Mouse (Mus musculus) megakaryocyte, adult 5-6 weeks (primary cell): Measurements from ENCODE around the gene Cwc27. TPM values are rescaled to one million over a fixed set of nuclear protein-coding genes. Genes with fewer than 3 reads are reported as not detected.

Source experiments
- ATAC-seq: 2 replicates; pipeline ENCODE4 v1.8.0; 2016; ENCODE audit warnings: mild to moderate bottlenecking, inconsistent platforms; ENCODE audit not compliant: poor library complexity, severe bottlenecking
- total RNA-seq, 2 experiments: library from RNA; stranded (forward) in 1 of 2; stranded (reverse) in 1 of 2; fragments of 153-499, 151-499 nt in 1 of 2; fragments of 221-1000, 200-1000 nt in 1 of 2; gene quantifications; 2 replicates each; pipeline versions ENCODE4 v1.2.3 to v1.2.4; 2015 to 2017

Gene Cwc27
- total RNA-seq, 2 experiments from 2014 or later, result 21.8 to 24.2 TPM

DNA sequence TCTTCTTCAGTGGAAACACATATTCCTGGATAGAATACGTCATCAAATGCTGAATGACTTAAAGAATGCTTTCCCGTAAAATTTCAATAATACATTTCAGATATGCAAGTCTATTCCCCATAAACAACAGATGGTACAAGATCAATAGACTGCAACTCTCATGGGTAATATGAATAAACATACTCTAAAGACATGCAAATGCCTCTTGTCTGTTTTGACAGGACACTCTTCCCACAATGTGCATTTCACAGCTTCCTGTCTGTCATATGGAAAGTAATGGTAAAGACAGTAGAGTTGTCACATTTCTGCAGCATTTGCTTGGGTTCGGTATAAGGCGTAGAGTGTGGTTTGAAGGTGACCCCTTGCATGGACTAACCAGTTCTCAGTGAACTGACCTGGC lies 29.7 kb downstream of the Cwc27 start:
- ATAC-seq, result no peak

DNA sequence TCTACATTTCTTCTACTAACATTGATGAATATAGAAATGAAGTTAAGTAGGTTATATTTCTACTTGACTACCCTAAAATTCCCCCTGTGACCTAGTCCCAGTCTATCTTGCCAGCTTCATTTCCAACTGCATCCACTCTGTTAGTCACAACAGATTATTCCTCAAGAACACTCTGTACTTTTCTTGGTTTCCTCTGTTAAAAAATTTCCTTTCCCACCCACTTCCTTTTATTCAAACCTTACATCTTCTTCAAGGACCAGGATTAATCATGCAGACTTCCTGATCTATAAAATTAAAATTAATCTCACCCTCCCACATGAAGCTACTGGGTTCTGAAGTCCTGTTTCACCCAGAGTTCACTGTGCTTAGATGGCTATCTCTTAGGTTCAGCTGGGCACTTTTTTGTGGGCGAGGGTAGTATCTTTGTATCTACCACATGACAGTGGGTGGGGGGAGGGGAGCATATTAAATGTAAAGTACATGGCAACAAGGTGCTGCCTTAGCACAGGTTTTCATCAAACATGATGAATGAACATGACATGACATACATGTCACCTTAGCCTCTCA lies 37.8 kb downstream of the Cwc27 start:
- no peak for ATAC-seq

DNA sequence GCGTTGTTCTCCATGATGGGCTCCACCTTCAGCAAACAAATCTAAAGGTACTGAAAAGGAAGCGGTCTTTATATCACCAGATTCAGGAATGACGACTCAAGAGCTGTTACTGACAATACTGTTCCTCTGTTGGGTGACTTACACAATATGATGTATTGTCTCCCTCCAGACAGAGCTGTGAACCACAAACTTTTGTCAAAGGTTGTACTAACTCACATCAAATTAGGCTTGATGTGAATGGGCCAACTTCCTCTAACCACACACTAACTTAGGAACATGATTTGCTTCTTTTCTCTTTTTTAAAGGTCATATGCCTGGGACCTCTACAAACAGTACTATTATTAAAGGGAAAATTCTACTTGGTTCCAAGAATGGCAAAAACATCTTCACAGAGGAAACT lies 53.7 kb downstream of the Cwc27 start:
- no peak for ATAC-seq

DNA sequence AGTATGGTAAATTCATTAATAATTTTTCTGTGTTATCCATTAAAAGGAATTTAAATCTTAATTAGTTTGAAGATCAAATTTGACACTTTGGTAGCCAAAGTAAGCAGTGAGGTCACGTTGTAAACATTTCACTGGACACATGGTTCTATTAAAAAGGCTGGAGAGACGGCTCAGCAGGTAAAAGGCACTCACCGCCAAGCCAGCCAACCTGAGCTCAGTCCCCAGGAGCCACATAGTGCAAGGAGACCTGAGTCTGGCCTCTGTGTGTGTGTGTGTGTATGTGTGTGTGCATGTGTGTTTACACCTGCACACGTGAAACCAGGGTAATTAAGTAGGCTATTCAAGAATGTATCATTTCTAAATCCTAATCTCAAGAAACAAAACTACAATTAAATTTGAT lies 54.5 kb downstream of the Cwc27 start:
- no peak for ATAC-seq

DNA sequence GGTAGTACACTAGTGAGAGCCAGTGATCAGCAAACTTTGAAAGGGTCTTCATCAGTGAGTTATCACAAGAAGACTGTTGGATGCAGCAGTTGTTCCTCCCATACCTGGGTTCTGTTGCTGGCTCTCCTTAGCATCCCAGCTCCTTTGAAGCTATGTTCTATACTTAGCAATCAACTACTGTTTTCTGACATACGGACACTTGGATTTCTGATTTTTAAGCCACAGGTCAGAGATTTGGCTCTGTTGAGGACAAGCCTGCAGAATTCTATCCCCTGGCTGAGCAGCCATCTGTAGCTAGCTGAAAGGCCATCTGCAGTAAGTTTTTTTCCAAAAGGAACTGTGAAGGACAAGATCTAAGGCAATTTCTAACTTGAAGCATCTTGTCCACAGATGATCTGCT lies 57.6 kb downstream of the Cwc27 start:
- ATAC-seq, result no peak

DNA sequence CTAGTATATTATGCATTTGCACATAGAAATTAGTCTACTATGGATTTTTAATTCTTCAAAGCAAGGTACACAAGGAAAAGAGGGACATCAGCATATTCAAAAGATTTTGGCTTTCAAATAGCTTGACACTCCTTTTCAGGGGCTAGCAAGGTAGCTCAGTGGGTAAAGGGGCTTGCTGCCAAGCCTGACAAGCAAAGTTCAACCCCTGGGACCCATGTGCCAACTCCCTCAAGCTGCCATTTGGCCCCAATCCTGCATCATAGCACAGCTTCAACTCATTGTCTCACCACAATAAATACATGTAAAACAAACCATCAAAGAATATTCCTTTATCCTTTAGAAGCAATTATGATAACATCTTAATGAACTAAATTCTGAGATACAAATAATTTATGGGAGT lies 69.9 kb downstream of the Cwc27 start:
- no peak for ATAC-seq

DNA sequence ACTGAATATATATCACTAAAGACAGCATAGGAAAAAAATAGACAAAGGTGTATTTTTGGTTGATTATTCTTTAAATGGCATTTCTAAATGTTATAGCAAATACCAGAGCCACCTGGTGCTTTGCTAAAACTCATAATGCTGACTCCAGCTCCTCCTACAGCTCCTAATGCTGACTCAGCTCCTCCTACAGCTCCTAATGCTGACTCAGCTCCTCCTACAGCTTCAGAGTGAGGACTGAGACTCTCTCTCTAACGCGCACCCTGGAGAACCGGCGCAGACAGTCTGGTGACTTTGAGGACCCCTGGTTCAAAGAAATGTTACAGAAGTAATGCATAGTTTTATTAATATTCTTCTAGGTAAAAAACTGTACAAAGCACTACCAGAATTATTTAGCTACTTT lies 74.1 kb downstream of the Cwc27 start:
- no peak for ATAC-seq

DNA sequence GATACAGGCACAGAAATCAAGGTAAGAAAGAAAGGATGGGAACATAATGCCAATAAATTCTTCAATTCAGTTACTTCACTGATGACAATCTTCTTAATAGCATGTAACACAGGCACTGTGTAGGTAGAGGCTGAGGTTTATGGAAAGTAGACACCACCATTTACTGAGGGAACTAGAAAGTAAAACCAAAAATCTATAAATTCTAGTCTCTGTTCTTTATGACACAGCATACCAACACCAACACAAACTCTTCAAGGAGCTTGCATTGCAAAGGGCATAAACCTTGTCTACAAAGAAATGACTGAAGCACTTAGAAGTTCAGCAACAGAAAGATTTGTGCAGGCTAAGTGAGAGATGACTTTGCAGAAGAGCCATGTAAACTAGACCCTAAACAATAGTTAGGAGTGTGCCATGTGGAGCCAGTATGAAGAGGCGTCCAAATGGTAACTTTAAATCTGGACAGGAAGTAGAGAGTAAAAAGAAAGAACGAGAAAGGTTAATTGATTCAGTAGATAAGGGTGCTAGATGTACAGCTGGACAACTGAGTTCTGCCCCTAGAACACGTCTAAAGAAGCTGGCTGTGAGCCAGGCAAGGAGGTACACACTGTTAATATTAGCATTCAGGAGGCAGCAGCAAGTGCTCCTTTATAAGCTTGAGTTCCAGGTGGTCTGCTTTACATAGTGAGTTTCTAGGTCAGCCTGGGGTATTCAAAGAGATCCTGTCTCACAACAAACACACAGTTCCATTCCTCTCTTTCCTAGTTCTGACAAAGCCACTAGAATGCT lies 87.5 kb downstream of the Cwc27 start:
- no peak for ATAC-seq

DNA sequence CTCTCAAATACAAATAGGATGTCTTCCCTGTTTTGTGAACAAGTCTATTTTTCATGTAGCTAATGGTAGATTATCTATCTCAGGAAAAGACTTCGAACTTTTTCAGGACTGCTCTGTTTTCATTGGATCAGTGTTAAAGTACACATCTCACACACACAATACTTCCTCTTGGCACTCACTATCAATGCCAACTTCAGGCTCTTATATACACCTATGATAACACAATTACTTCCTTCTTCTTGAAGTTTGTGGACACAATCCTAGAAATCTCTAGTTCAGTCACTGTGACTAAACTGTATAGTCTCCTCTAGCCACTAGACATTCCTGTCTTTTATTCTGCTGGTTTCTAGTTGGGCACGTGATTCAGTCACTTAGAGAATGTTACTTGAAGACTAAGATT lies 89.3 kb downstream of the Cwc27 start:
- ATAC-seq, result no peak

DNA sequence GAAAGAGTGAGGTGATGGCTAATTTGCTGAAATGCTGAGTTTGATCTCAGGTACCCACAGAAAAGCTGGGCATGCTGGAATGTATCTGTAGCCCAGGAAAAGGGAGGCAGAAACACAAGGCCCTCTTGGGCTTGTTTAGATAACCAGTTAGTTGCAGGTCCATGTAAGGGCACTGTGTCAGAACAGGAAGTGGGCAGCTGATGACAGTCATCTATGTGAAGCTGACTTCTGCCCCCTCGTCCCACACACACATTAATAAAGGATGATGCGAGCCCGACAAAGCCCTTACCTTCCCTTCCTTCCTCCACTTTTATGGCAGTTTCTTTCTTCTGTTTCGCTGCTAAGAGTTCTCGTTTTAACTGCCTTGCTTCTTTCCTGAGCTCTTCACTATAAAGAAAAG lies 96.8 kb downstream of the Cwc27 start:
- 0 out of 2 replicates have a peak, but pooled peaks have one; percentile 40 for ATAC-seq

DNA sequence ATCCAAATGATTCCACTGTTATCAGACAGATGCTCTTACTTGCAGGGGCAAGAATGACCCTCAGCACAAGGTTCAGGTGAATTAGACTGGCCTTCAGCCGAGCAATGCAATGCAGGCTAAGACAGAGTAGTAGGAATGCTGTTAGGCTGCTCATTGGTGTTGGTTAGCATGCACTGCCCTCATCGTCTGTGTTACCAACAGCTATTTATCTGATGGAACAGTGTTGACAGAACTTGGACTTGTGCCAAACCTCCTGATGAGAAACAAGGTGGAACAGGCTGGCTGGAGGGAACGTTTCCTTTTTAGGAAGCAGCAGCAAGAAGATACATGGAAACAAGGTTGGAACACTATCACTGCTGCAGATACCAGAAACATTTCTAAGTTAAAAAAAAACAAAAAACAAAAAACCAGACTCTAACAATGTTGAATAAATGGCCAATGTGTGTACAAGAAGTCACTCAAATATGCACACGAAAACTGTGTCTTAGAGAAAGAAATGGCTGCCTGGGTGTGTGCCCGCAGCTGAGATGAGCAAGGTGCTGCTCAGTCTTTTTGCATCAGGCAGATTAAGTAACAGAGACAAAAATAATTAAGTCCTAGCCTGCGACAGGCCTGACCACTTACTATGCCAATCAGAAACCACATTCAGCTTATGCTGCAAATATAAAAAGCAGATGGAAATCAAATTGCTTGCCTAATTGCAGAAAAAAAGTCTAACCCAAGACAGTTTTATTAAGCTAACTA lies 122.2 kb downstream of the Cwc27 start:
- ATAC-seq, result no peak

DNA sequence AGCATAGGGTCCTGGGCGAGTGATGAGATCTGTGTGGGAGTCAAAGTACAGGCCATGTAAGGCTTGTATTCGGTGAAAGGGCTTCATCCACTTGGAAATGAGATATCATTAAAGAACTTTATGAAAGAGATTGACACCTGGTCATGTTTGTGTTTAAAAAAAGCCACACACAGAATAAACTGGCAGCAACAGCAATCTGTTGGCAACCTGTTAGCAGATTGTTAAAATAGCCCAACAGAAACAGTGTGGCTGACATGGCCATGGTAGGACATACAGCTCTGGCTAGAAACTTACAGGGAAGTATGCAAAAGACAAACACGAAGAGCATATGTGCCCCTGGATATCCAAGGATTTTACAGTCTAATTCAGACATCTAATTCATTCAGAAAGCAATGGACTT lies 124.2 kb downstream of the Cwc27 start:
- ATAC-seq, result no peak

DNA sequence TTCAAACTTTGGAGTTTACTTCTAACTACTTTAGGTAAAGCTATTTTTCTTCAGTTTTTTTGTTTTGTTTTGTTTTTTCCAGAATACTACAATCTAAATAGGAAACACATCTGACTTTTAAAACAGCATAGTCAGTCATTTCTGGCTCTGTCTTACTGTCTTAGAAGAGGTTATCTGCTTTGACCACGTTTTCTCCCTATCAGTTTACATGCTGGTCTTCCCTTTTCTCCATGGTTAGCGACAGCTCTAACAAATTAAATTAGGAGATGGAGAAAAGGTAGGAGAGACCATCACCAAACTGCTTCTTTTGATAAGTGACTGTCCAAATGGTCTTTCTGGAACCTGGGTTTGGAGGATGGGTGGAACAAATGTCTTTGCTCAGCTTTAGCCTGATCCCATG lies 131.4 kb downstream of the Cwc27 start:
- no peak for ATAC-seq

DNA sequence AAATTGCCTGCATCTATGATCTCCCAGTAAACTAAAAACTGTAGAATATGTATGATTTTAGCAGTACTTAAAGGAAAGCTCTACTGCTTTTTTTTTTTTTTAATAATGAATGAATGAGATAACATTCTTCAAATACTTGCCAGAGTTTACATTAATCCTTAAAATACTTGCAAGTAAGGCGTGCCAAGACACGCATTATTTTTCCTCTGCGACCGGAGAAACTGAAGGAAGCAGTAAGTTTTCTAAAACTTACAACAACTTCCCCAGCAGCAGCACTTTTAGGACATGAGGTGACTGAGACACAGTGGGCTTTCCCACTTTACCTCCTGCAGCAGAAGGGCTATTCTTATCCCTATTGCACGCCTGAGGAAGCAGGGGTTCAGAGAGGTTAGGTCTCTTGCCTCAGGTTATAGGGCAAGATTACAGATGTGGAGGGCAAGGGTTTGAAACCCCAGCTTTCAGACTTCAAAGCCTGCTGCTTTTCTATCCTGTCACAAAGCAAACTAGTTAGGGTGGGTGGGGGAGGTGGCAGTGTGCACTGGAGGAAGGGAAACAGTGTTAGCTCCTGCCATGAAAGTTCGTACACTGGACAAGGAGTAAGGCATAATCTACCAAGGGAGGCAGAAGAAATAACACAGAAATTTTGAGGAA lies 132.5 kb downstream of the Cwc27 start:
- ATAC-seq, result no peak

DNA sequence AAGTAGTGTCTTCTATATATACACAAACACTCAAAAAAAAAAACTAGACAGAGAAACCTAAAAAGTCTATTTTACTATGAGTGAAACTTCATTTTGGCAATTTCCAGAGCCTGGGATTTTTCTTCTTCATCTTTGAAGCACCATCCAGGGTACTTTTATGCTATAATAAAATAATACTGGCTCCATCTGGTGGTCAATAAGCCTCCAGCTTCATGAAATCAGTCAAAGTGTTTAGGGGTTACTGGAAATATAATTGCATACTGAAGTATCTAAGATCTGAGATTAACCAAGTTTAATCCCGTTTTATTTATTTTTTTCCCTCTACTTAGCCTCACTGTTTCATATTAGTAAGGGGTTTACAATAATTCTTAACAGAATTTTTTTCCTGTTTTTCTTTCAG lies 135.7 kb downstream of the Cwc27 start:
- ATAC-seq, result 0 out of 2 replicates have a peak, but pooled peaks have one; percentile 45

DNA sequence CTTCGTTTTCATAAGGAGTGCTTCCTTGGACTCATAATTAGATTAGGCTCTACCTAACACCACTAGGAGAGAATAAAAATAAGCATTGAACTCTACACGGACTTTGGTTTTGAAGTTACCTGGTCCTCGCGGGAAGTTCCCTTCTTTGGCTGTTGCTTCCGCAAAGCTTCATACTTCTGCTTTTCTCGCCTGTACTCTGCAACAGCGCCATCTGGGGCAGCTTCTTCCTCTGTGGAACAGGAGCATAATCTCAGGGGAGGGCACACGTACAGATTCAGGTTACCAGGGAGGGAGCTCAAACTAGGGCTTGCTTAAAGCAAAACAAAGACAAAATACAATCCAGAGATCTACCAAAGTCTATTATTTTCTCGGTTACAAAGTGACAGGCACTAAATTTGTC lies 155.8 kb downstream of the Cwc27 start:
- peak; percentile 80 for ATAC-seq

DNA sequence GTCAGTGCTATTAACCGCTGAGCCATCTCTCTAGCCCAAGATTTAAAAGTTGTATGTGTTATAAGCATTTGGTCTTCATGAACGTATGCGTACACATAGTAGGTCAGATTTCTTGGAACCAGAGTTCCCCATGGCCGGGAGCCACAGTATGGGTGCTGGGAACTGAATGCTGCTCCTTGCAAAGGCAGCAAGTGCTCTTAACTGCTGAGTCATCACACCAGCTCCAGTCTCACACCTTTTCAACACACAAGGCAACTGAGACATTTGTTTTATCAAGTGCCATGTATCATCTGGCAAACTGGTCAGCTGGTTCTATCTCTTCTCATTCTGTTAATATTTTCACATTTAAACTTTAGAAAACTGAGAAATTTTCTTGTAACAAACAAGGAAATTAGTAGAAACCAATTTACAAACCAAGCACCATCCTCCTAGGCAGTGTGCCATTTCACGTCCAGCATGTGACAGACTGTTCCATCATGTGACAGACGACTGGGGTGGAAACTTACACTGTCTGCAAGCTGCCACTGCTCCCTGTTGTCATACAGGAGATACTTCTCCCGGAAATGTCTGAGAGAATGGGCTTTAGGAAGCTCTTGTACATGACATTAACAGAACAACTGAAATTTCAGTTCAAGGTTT lies 156.8 kb downstream of the Cwc27 start:
- no peak for ATAC-seq

DNA sequence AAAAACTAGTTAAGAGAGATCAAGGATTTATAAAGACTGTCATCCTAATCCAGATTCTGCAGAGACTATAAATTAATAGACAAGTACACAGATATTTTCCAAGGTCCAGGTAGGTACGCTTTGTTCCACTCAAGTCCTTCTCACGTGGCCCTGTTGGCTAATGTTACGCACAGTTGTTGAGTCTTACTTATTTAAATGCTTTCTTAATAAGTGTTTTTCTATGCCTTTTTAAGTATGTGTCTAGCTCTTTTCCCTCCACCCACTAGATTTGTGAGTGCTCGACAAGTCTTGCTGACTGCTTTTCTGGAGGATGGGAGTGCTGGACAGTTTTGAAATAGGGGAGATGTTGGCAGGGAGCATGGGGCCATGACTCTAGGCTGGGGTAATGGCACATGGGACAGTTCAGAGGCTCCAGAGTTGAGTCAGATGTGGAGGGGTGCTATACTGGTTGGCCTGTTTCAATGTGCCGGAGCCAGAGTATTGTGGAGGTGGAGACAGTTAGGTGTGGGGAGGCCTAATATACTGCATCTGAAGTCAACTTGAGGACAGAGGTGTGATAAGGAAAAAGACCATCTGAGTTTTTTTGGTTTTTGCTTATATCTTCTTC lies 160.2 kb downstream of the Cwc27 start:
- no peak for ATAC-seq

DNA sequence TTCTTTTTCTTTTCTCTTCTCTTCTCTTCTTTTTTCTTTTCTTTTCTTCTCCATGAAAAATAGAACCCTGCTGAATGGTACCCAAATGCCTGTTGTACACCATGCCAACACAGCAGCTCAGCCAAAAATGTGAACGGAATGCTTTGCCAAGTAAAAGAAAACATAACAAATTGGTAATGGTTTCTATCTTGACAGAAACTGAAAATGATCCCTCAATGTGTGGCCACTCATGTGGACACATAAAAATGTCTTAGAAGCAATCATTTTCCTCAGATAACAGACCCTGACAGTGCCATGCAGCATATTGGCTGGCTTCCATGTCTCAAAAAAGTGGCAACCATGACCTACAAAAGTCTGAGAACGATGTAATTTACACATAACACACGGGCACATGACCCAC lies 161.8 kb downstream of the Cwc27 start:
- ATAC-seq, result no peak

DNA sequence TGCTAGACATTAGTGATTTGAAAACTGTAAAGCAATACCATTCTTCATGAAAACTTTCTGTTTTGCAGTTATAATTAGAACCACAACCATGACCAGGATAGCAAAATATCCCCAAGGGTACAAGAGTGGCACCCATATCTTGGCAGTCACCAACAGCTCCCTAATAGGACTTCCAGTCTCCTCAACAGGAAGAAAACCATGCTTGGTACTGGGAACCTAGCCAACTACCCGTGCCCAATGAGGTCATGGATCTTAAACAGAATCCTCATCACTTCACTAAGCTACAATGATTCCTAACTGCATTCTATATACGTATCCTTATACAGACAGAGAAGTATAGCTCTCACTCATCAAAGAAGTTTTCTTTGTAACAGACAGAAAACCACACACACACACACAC lies 165.2 kb downstream of the Cwc27 start:
- no peak for ATAC-seq

DNA sequence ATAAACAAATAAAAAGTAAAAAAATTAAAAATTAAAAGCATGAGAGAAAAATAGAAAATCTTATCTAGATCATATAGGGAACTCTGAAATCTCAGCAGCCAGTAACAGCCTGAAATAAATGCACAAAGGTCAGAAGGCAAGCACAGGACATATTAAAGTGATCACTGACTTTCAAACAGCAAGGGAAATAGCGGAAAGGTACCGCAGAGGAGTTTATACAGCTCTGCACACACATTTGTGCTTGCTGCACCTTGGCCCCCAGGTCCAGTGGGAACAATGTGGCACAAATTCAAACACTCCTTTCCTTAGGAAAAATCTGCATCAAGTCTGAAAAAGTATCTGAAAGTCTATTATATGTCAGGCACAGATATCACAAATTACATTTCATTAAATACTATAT lies 166.3 kb downstream of the Cwc27 start:
- no peak for ATAC-seq
